Mouse (Mus musculus) CH12.LX (cell line): ENCODE data around the gene Fam71f1. TPM values are rescaled to one million over a fixed set of nuclear protein-coding genes. Genes with fewer than 3 reads are reported as not detected.

Experiments
- DNase-seq: peaks from one replicate; pipeline ENCODE4 v3.0.0-alpha.2; 2013; ENCODE audit errors: extremely low read depth
- H3K27ac ChIP-seq: 2 replicates; pipeline ENCODE4 v1.5.1; 2012; ENCODE audit warnings: low read depth, mild to moderate bottlenecking, control low read depth, moderate library complexity; ENCODE audit not compliant: insufficient read depth
- H3K27me3 ChIP-seq: replicated peaks from 2 replicates; pipeline ENCODE3; 2012; ENCODE audit warnings: inconsistent platforms
- H3K36me3 ChIP-seq, 2 experiments: replicated peaks in 1 of 2; 2 replicates each; pipeline versions ENCODE3 to v1.6.1; 2012; ENCODE audit warnings: inconsistent platforms in 1 of 2, low read length in 1 of 2, mild to moderate bottlenecking in 1 of 2, mixed read lengths in 1 of 2, moderate library complexity in 1 of 2; ENCODE audit not compliant: control insufficient read depth in 1 of 2, insufficient read depth in 1 of 2
- H3K4me1 ChIP-seq, 2 experiments: 2 replicates each; pipeline ENCODE4 v1.6.1; 2012; ENCODE audit warnings: inconsistent platforms in 1 of 2, moderate library complexity in 1 of 2; ENCODE audit not compliant: insufficient read depth in 2 of 2, control insufficient read depth in 1 of 2
- H3K4me2 ChIP-seq: 2 replicates; pipeline ENCODE4 v1.6.1; 2012; ENCODE audit warnings: low read depth, mild to moderate bottlenecking, control low read depth; ENCODE audit not compliant: poor library complexity, insufficient read depth, severe bottlenecking
- H3K4me3 ChIP-seq, 3 experiments: fragments of 150-350 bp in 1 of 3; sonication (generic) in 1 of 3; replicated peaks in 1 of 3; 2 replicates each; pipeline versions ENCODE3 to v1.5.1; 2011 to 2012; ENCODE audit warnings: low read depth in 2 of 3, low read length in 2 of 3, mild to moderate bottlenecking in 2 of 3, moderate library complexity in 2 of 3, control low read depth in 1 of 3, improper control_type of control experiment in 1 of 3, inconsistent platforms in 1 of 3, mixed read lengths in 1 of 3; ENCODE audit not compliant: poor library complexity in 1 of 3
- H3K79me2 ChIP-seq: replicated peaks from 2 replicates; pipeline ENCODE4 v1.6.1; 2012; ENCODE audit warnings: mild to moderate bottlenecking, moderate library complexity; ENCODE audit not compliant: control insufficient read depth, poor library complexity, insufficient read depth, severe bottlenecking; ENCODE audit errors: extremely low read depth
- H3K9ac ChIP-seq: 2 replicates; pipeline ENCODE4 v1.6.1; 2012; ENCODE audit warnings: low read depth, mild to moderate bottlenecking, control low read depth, moderate library complexity; ENCODE audit not compliant: insufficient read depth
- H3K9me3 ChIP-seq: replicated peaks from 2 replicates; pipeline ENCODE3; 2012; ENCODE audit warnings: low read length, inconsistent platforms, mixed read lengths
- BHLHE40 ChIP-seq: IDR thresholded peaks from 2 replicates; pipeline ENCODE4 v1.6.1; 2011; ENCODE audit warnings: mild to moderate bottlenecking, low read depth, low read length, improper control_type of control experiment
- CHD1 ChIP-seq: IDR thresholded peaks from 2 replicates; pipeline ENCODE4 v1.6.1; 2012; ENCODE audit warnings: low read depth, low read length, improper control_type of control experiment, inconsistent platforms
- CHD2 ChIP-seq: IDR thresholded peaks from 2 replicates; pipeline ENCODE4 v1.6.1; 2011; ENCODE audit warnings: low read length, improper control_type of control experiment
- CTCF ChIP-seq, 2 experiments: IDR thresholded peaks in 1 of 2; conservative IDR thresholded peaks in 1 of 2; 2 replicates each; pipeline ENCODE4 v1.5.1; 2011 to 2012; ENCODE audit warnings: low read depth in 2 of 2, low read length in 2 of 2, improper control_type of control experiment in 1 of 2, inconsistent platforms in 1 of 2, mild to moderate bottlenecking in 1 of 2, moderate library complexity in 1 of 2
- ELF1 ChIP-seq: IDR thresholded peaks from 2 replicates; pipeline ENCODE4 v1.6.1; 2014; ENCODE audit warnings: low read depth, mild to moderate bottlenecking, inconsistent platforms, low read length, improper control_type of control experiment
- EP300 ChIP-seq: IDR thresholded peaks from 2 replicates; pipeline ENCODE4 v1.6.1; 2011; ENCODE audit warnings: low read length, improper control_type of control experiment
- HCFC1 ChIP-seq: IDR thresholded peaks from 2 replicates; pipeline ENCODE4 v1.6.1; 2012; ENCODE audit warnings: low read depth, mild to moderate bottlenecking, inconsistent platforms, low read length, improper control_type of control experiment
- IRF4 ChIP-seq: IDR thresholded peaks from 2 replicates; pipeline ENCODE4 v1.6.1; 2014; ENCODE audit warnings: low read depth, mild to moderate bottlenecking, inconsistent platforms, low read length, improper control_type of control experiment
- JUN ChIP-seq: IDR thresholded peaks from 2 replicates; pipeline ENCODE4 v1.6.1; 2011; ENCODE audit warnings: low read depth, mild to moderate bottlenecking, low read length, improper control_type of control experiment, moderate library complexity; ENCODE audit not compliant: insufficient read depth
- JUND ChIP-seq: conservative IDR thresholded peaks from 2 replicates; pipeline ENCODE4 v1.6.1; 2011; ENCODE audit warnings: low read depth, low read length, improper control_type of control experiment
- KAT2A ChIP-seq: IDR thresholded peaks from 2 replicates; pipeline ENCODE4 v1.6.1; 2012; ENCODE audit warnings: low read length, improper control_type of control experiment, inconsistent platforms; ENCODE audit not compliant: insufficient replicate concordance
- MAFK ChIP-seq: IDR thresholded peaks from 2 replicates; pipeline ENCODE4 v1.6.1; 2011; ENCODE audit warnings: low read length, improper control_type of control experiment; ENCODE audit not compliant: insufficient replicate concordance
- MAZ ChIP-seq: IDR thresholded peaks from 2 replicates; pipeline ENCODE4 v1.6.1; 2012; ENCODE audit warnings: low read depth, mild to moderate bottlenecking, inconsistent platforms, low read length, improper control_type of control experiment, moderate library complexity
- MEF2A ChIP-seq: IDR thresholded peaks from 2 replicates; pipeline ENCODE4 v1.6.1; 2014; ENCODE audit warnings: low read depth, mild to moderate bottlenecking, inconsistent platforms, low read length, improper control_type of control experiment, borderline replicate concordance
- MXI1 ChIP-seq: IDR thresholded peaks from 2 replicates; pipeline ENCODE4 v1.6.1; 2011; ENCODE audit warnings: mild to moderate bottlenecking, low read depth, low read length, improper control_type of control experiment
- MYC ChIP-seq: IDR thresholded peaks from 2 replicates; pipeline ENCODE4 v1.6.1; 2011; ENCODE audit warnings: low read depth, mild to moderate bottlenecking, improper control_type of control experiment, low read length
- NRF1 ChIP-seq: IDR thresholded peaks from 2 replicates; pipeline ENCODE4 v1.6.1; 2014; ENCODE audit warnings: low read depth, mild to moderate bottlenecking, inconsistent platforms, low read length, improper control_type of control experiment, moderate library complexity
- PAX5 ChIP-seq: IDR thresholded peaks from 2 replicates; pipeline ENCODE4 v1.6.1; 2012; ENCODE audit warnings: low read length, inconsistent platforms, mixed read lengths
- POLR2A ChIP-seq: IDR thresholded peaks from 2 replicates; pipeline ENCODE4 v1.6.1; 2011; ENCODE audit warnings: low read depth, mild to moderate bottlenecking, improper control_type of control experiment, low read length
- POLR2AphosphoS2 ChIP-seq: IDR thresholded peaks from 2 replicates; pipeline ENCODE4 v1.6.1; 2011; ENCODE audit warnings: low read depth, low read length, improper control_type of control experiment
- RCOR1 ChIP-seq: conservative IDR thresholded peaks from 2 replicates; pipeline ENCODE4 v1.6.1; 2012; ENCODE audit warnings: low read depth, mild to moderate bottlenecking, inconsistent platforms, low read length, improper control_type of control experiment
- SIN3A ChIP-seq: IDR thresholded peaks from 2 replicates; pipeline ENCODE4 v1.6.1; 2012; ENCODE audit warnings: low read length, improper control_type of control experiment, inconsistent platforms
- SMC3 ChIP-seq: IDR thresholded peaks from 2 replicates; pipeline ENCODE4 v1.6.1; 2011; ENCODE audit warnings: low read depth, low read length, improper control_type of control experiment
- TBP ChIP-seq: conservative IDR thresholded peaks from 2 replicates; pipeline ENCODE4 v1.6.1; 2011; ENCODE audit warnings: low read depth, low read length, improper control_type of control experiment
- TCF12 ChIP-seq: IDR thresholded peaks from 2 replicates; pipeline ENCODE4 v1.6.1; 2014; ENCODE audit warnings: low read depth, mild to moderate bottlenecking, inconsistent platforms, low read length, improper control_type of control experiment
- UBTF ChIP-seq: IDR thresholded peaks from 2 replicates; pipeline ENCODE4 v1.6.1; 2012; ENCODE audit warnings: low read depth, mild to moderate bottlenecking, inconsistent platforms, low read length, improper control_type of control experiment, moderate library complexity
- USF1 ChIP-seq: IDR thresholded peaks from 2 replicates; pipeline ENCODE4 v1.6.1; 2014; ENCODE audit warnings: low read depth, mild to moderate bottlenecking, inconsistent platforms, low read length, improper control_type of control experiment
- USF2 ChIP-seq: conservative IDR thresholded peaks from 2 replicates; pipeline ENCODE4 v1.6.1; 2011; ENCODE audit warnings: low read depth, low read length, improper control_type of control experiment
- ZC3H11A ChIP-seq: IDR thresholded peaks from 2 replicates; pipeline ENCODE4 v1.6.1; 2012; ENCODE audit warnings: low read depth, mild to moderate bottlenecking, inconsistent platforms, low read length, improper control_type of control experiment
- ZMIZ1 ChIP-seq: IDR thresholded peaks from 2 replicates; pipeline ENCODE4 v1.6.1; 2012; ENCODE audit warnings: low read depth, mild to moderate bottlenecking, inconsistent platforms, low read length, improper control_type of control experiment
- ZNF384 ChIP-seq: IDR thresholded peaks from 2 replicates; pipeline ENCODE4 v1.6.1; 2012; ENCODE audit warnings: low read depth, low read length, improper control_type of control experiment, inconsistent platforms
- dilution Hi-C: fragments of 300-500 bp; cut with MboI; formaldehyde crosslinking; loops from 2 replicates; pipeline ENCODE4 v1.14.3; 2020; ENCODE audit warnings: low sequenced_read_pairs; ENCODE audit not compliant: extremely low pct_unique_long_range_greater_than_20kb, extremely low pct_ligation_motif_present
- in situ Hi-C: fragments of 300-500 bp; cut with MboI; formaldehyde crosslinking; loops from 3 replicates; pipeline ENCODE4 v1.14.3; 2019; ENCODE audit warnings: low sequenced_read_pairs, low pct_ligation_motif_present, low pct_unique_long_range_greater_than_20kb, mixed read lengths
- polyA plus RNA-seq: library from polyadenylated mRNA; unstranded; fragments of >175 nt; gene quantifications from 2 replicates; pipeline ENCODE4 v1.2.1, GENCODE M21; 2012; ENCODE audit warnings: low read depth; ENCODE audit not compliant: insufficient read length
- total RNA-seq, 2 experiments: library from RNA; depleted of rRNA; stranded (reverse); fragments of 300-350 nt in 1 of 2; fragments of >200 nt in 1 of 2; gene quantifications; 2 replicates each; pipeline ENCODE4 v1.2.3; 2012 to 2014

Fam71f1 gene
- not detected in 2 replicates for total RNA-seq (2012; rRNA removed)
- total RNA-seq (2014; rRNA removed), result not detected in 2 replicates
- polyA plus RNA-seq, result not detected in 2 replicates

DNA sequence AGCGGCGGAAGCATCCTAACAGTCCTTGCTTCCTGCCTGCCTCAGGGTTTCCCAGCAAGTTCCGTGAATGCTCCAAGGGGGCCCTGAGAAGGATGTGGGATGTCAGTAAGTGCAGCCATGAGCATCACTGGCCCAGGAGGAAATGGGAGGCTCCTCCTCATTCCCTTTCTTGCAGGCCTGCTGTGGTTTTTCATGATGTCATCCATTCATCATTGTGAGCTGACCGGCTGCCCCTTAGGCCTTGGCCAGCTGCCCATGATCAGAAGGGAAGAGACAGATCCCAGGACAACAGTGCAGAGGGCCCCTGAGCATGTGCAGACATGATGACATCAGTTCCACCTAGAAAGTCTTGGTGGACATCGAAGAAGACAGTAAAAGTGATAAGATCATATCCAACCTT, at the start of gene Fam71f1:
TSS of gene Fam71f1 (plus strand) at position 262 of the 400 bp plus-strand sequence.
- H3K4me2 ChIP-seq, result no peak within 1 kb of the TSS
- DNase-seq, result no peak

GRCm38 (mm10) chr6:29270961-29271360, 48.0 kb upstream of the Fam71f1 start:
- Histone ChIP-seq H3K27me3 (peaks cover 7% of the 10 kb centered on the region), H3K4me2 (peak overlapping the region; percentile 18), H3K27ac (no peak overlapping the region), H3K36me3 (peaks cover 8 to 20% of the 10 kb centered on the region in 2 experiments), H3K9me3 (no peaks in the 10 kb centered on the region), H3K9ac (no peak overlapping the region), H3K4me1 (peaks cover 0 to 23% of the 10 kb centered on the region in 2 experiments; a peak in 3 of 4 replicates), H3K4me3 (peak overlapping the region in 1 of 3 experiments; percentile 28), H3K79me2 (peaks cover 10% of the 10 kb centered on the region; the same call in 1 of the 2 replicates)
- dilution Hi-C loops, result no loop called here
- peak; percentile 85 for DNase-seq
- in situ Hi-C loops, result loop anchor here (10.0 kb wide), 1 partner anchor 66 kb away; no protein-coding TSS in a partner anchor
- TF ChIP-seq CTCF (conservative IDR thresholded peaks at IDR 0.05 in 1 of 2, IDR thresholded peaks at IDR 0.05 in 1 of 2; ENCODE audit: low read depth in 2 of 2, low read length in 2 of 2), result no peak
- no peak for TF ChIP-seq PAX5
- TF ChIP-seq EP300, result 0 out of 2 replicates have a peak, but pooled peaks have one; percentile 21
- peak; percentile 34; the same call in 1 of the 2 replicates for TF ChIP-seq ELF1
- TF ChIP-seq MXI1, result no peak; the same call in 1 of the 2 replicates
- TF ChIP-seq TBP, result no peak
- no peak for TF ChIP-seq ZNF384
- no peak for TF ChIP-seq MAFK
- TF ChIP-seq MYC, result 0 out of 2 replicates have a peak, but pooled peaks have one; percentile 33
- no peak for TF ChIP-seq POLR2A
- TF ChIP-seq MEF2A, result peak; percentile 67; the same call in 1 of the 2 replicates
- TF ChIP-seq JUND, result 0 out of 2 replicates have a peak, but pooled peaks have one; percentile 27
- no peak for TF ChIP-seq KAT2A
- no peak for TF ChIP-seq USF2
- TF ChIP-seq IRF4, result peak; percentile 90
- TF ChIP-seq ZMIZ1, result no peak
- TF ChIP-seq CHD1, result peak; percentile 66; the same call in 1 of the 2 replicates
- TF ChIP-seq MAZ, result 0 out of 2 replicates have a peak, but pooled peaks have one; percentile 63
- TF ChIP-seq UBTF, result no peak
- TF ChIP-seq HCFC1, result no peak; the same call in 1 of the 2 replicates
- no peak for TF ChIP-seq NRF1
- peak; percentile 58 for TF ChIP-seq TCF12
- 0 out of 2 replicates have a peak, but pooled peaks have one; percentile 20 for TF ChIP-seq RCOR1
- TF ChIP-seq BHLHE40, result peak; percentile 70
- TF ChIP-seq CHD2, result 0 out of 2 replicates have a peak, but pooled peaks have one; percentile 27
- TF ChIP-seq ZC3H11A, result no peak

More for the DNA sequence above, at the start of gene Fam71f1:
- Histone ChIP-seq H3K4me1 (peaks cover 10 to 23% of the 10 kb centered on the region in 2 experiments), H3K9me3 (no peaks in the 10 kb centered on the region), H3K4me3 (no peak within 1 kb of the TSS), H3K27me3 (peaks cover 43% of the 10 kb centered on the region), H3K79me2 (no peaks in the 10 kb centered on the region), H3K36me3 (no peaks in the 10 kb centered on the region), H3K9ac (no peak within 1 kb of the TSS), H3K27ac (no peak within 1 kb of the TSS)
- dilution Hi-C loops (no loop called here), in situ Hi-C loops (no loop called here)
- TF ChIP-seq PAX5 (no peak), POLR2AphosphoS2 (no peak), MYC (no peak), ZMIZ1 (no peak), BHLHE40 (no peak), SMC3 (no peak), JUN (no peak), POLR2A (no peak), ELF1 (no peak), CHD1 (no peak), USF1 (no peak), MEF2A (no peak), CHD2 (no peak), EP300 (no peak), IRF4 (no peak), SIN3A (no peak), NRF1 (no peak)
